Mouse (Mus musculus) urinary bladder, postnatal 14 days (tissue): ENCODE measurements at regions not wholly inside any gene's neighbourhood (a gene's known extent, or its start where the extent isn't known, plus 50 kb on each side); places are given as distances from the start of the nearest gene placed in this dataset.

Experiments
- DNase-seq: peaks from one replicate; pipeline ENCODE4 v3.0.0; 2021; ENCODE audit warnings: low spot score

- no peak for DNase-seq
Observed at GRCm38 (mm10) chr5:91456924-91457323, 54.1 kb upstream of the Btc start.

DNA sequence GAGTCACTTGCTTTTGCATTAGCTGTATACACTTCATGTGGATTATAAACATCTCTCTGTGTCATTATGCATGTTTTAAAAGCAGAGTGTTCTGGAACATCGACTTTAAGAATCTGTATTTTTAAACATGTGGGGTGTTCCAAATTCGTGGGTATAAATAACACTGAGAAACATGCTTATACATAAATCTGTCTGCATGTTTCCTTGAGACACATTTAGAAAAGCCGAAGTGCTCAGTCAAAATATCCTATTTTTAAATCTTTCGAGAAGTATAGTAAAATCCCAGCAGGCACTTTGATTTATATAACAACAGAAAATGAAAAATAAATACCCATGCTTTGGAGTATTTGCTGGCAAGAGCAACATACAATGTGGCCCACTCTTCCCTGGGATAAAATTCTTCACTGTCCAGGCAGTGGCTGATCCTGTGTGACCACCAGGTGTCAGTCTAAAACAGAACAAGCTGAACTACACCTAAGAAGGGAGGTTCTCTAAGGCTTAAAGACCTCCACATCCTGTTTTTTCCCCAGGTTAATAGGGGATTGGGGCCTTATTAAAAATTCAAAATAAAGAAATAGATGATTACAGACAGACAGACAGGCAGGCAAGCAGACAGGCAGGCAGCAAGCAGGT is 52.4 kb upstream of the Parm1 start:
- DNase-seq: peak; percentile 33
